Mouse (Mus musculus) ES-Bruce4 (cell line): ENCODE results near the gene Prdm16. TPM values are rescaled to one million over a fixed set of nuclear protein-coding genes. Genes with fewer than 3 reads are reported as not detected.
A peak's percentile ranks its signal among the peaks of the same experiment; 100 is the strongest.

Experiments
- H3K27ac ChIP-seq: 2 replicates; pipeline ENCODE4 v1.5.1; 2012; ENCODE audit warnings: low read length, inconsistent platforms; ENCODE audit not compliant: insufficient read depth
- H3K27me3 ChIP-seq: 2 replicates; pipeline ENCODE4 v1.6.1; 2012; ENCODE audit warnings: mild to moderate bottlenecking, low read length, inconsistent platforms; ENCODE audit not compliant: control insufficient read depth, poor library complexity, insufficient read depth, severe bottlenecking
- H3K36me3 ChIP-seq: 2 replicates; pipeline ENCODE4 v1.6.1; 2012; ENCODE audit warnings: inconsistent platforms, mild to moderate bottlenecking, low read length, moderate library complexity; ENCODE audit not compliant: control insufficient read depth, poor library complexity, insufficient read depth, severe bottlenecking
- H3K4me1 ChIP-seq: one replicate; pipeline ENCODE4 v1.8.1; 2011; ENCODE audit warnings: low read length; ENCODE audit not compliant: control insufficient read depth, insufficient read depth
- H3K4me3 ChIP-seq: 2 replicates; pipeline ENCODE4 v1.5.1; 2011; ENCODE audit warnings: low read depth, mild to moderate bottlenecking, low read length
- H3K9ac ChIP-seq: 2 replicates; pipeline ENCODE4 v1.6.1; 2012; ENCODE audit warnings: low read depth, mild to moderate bottlenecking, inconsistent platforms; ENCODE audit not compliant: poor library complexity, severe bottlenecking
- H3K9me3 ChIP-seq: replicated peaks from 2 replicates; pipeline ENCODE4 v1.6.1; 2012; ENCODE audit warnings: mild to moderate bottlenecking, low read length, inconsistent platforms; ENCODE audit not compliant: control insufficient read depth, poor library complexity, insufficient read depth, severe bottlenecking
- CTCF ChIP-seq: IDR thresholded peaks from one replicate; pipeline ENCODE4 v1.8.1; 2011; ENCODE audit warnings: low read depth, low read length
- EP300 ChIP-seq: IDR thresholded peaks from 2 replicates; pipeline ENCODE4 v1.6.1; 2011; ENCODE audit warnings: low read depth, low read length; ENCODE audit not compliant: insufficient read depth
- POLR2A ChIP-seq: IDR thresholded peaks from one replicate; pipeline ENCODE4 v1.8.1; 2011; ENCODE audit warnings: low read length; ENCODE audit not compliant: insufficient read depth
- polyA plus RNA-seq: library from polyadenylated mRNA; stranded (reverse); fragments of >200 nt; gene quantifications from 2 replicates; pipeline ENCODE4 v1.2.4, GENCODE M21; 2011; ENCODE audit warnings: low read depth; ENCODE audit not compliant: missing spikeins, insufficient read depth, insufficient read length

Prdm16 gene
- polyA plus RNA-seq, 1 experiment: 3.1 TPM

- no peaks in the 10 kb centered on the region for H3K27me3 ChIP-seq
- TF ChIP-seq CTCF (no peak), EP300 (no peak), POLR2A (no peak)
- no peaks in the 10 kb centered on the region for H3K4me1 ChIP-seq
- H3K9me3 ChIP-seq: no peaks in the 10 kb centered on the region
- H3K4me3 ChIP-seq: no peak overlapping the region
- no peaks in the 10 kb centered on the region for H3K36me3 ChIP-seq
- no peak overlapping the region for H3K9ac ChIP-seq
- H3K27ac ChIP-seq: no peak overlapping the region
Measured at GRCm38 (mm10) chr4:154660025-154660424, 23.4 kb upstream of the Prdm16 start.

GRCm38 (mm10) chr4:154655134-154655910 is 18.6 kb upstream of the Prdm16 start:
- H3K27ac ChIP-seq: peak overlapping the region; percentile 86
- peak overlapping the region; percentile 90 for H3K4me3 ChIP-seq
- H3K9me3 ChIP-seq: no peaks in the 10 kb centered on the region
- H3K36me3 ChIP-seq: no peaks in the 10 kb centered on the region
- H3K4me1 ChIP-seq: no peaks in the 10 kb centered on the region
- H3K9ac ChIP-seq: peak overlapping the region; percentile 95
- no peak for TF ChIP-seq CTCF
- peak; percentile 39 for TF ChIP-seq POLR2A
- H3K27me3 ChIP-seq: no peaks in the 10 kb centered on the region

DNA sequence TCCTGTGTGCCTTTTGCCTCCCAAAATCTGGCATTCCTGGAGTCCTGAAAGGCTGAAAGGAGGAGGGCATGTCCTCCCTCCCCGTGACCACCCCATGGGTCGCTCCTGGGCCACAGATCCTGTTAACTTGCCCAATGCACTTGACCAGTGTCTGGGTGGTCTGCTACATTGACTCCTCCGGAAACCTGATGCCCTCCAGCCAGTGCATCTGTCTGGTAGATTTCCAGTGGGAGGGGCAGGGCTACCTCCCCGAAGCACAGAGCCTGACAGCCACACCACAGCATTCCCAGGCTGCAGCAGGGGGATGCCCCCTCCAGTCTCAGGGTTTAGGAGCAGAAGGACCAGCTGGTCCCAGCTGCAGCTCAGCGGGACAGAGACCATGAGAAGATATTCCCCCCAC is 15.8 kb upstream of the Prdm16 start:
- no peaks in the 10 kb centered on the region for H3K9me3 ChIP-seq
- peak overlapping the region; percentile 62; the same call in 1 of the 2 replicates for H3K27ac ChIP-seq
- H3K4me1 ChIP-seq: no peaks in the 10 kb centered on the region
- TF ChIP-seq CTCF (no peak), EP300 (peak; percentile 77)
- H3K9ac ChIP-seq: no peak overlapping the region
- no peak overlapping the region for H3K4me3 ChIP-seq
- no peaks in the 10 kb centered on the region for H3K27me3 ChIP-seq
- H3K36me3 ChIP-seq: 0 out of 2 replicates have a peak, but pooled peaks cover under 1% of the 10 kb centered on the region

GRCm38 (mm10) chr4:154649083-154649747 is 12.5 kb upstream of the Prdm16 start:
- H3K27me3 ChIP-seq: no peaks in the 10 kb centered on the region
- H3K4me3 ChIP-seq: no peak overlapping the region
- no peak overlapping the region for H3K9ac ChIP-seq
- no peaks in the 10 kb centered on the region for H3K4me1 ChIP-seq
- H3K27ac ChIP-seq: no peak overlapping the region
- TF ChIP-seq CTCF: no peak
- H3K36me3 ChIP-seq: peaks cover 4% of the 10 kb centered on the region; the same call in 1 of the 2 replicates
- peaks cover 5% of the 10 kb centered on the region; the same call in 1 of the 2 replicates for H3K9me3 ChIP-seq

DNA sequence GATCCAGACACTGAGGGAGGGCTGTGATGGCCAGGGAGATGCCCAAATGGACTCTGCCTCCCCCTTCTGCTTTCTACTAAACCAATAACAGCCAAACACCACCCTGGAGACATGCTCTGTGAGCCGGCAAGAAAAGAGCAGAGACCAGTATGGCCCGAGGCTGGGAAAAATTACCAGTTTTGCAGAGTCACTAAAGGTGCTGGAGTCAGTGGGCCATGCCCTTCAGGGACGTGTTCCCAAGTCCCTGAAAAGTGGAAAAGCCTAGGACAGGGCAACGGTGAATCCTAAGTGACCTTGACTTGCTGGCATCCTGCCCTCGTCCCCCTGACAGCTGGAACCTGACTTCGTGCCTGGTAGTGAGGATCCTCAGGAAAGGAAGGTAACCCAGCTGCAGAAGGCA is 5.8 kb upstream of the Prdm16 start:
- H3K9me3 ChIP-seq: peaks cover 5% of the 10 kb centered on the region; the same call in 1 of the 2 replicates
- no peak for TF ChIP-seq POLR2A
- TF ChIP-seq EP300: no peak
- no peak for TF ChIP-seq CTCF
- H3K27ac ChIP-seq: no peak overlapping the region
- peaks cover 18% of the 10 kb centered on the region for H3K27me3 ChIP-seq
- peaks cover 4% of the 10 kb centered on the region; the same call in 1 of the 2 replicates for H3K36me3 ChIP-seq
- peaks cover 4% of the 10 kb centered on the region for H3K4me1 ChIP-seq
- no peak overlapping the region for H3K4me3 ChIP-seq
- H3K9ac ChIP-seq: no peak overlapping the region
